Mouse (Mus musculus) hindbrain, postnatal 0 days (tissue): ENCODE results near the gene Zfp978. TPM values are rescaled to one million over a fixed set of nuclear protein-coding genes. Genes with fewer than 3 reads are reported as not detected.
"Not testable (repeated sequence)": the region's sequence is repeated elsewhere in the genome, so short reads cannot be mapped to it uniquely, and the experiment has no call there.

ENCODE experiments used
- ATAC-seq: fragments of 200-750 bp; cut with Nextera tagmentation; 2 replicates; pipeline ENCODE4 v1.8.0; 2017; ENCODE audit warnings: mild to moderate bottlenecking, moderate TSS enrichment, moderate library complexity
- DNase-seq: peaks from one replicate; pipeline ENCODE4 v3.0.0-alpha.2; 2015; ENCODE audit warnings: low spot score
- H3K27ac ChIP-seq: fragments of 300-500 bp; sonication (generic); 2 replicates; pipeline ENCODE4 v1.5.1; 2014; ENCODE audit warnings: mild to moderate bottlenecking
- H3K27me3 ChIP-seq: fragments of 300-500 bp; sonication (generic); 2 replicates; pipeline ENCODE4 v1.6.1; 2014; ENCODE audit warnings: low read length, mixed read lengths; ENCODE audit not compliant: insufficient read depth
- H3K36me3 ChIP-seq: fragments of 300-500 bp; sonication (generic); 2 replicates; pipeline ENCODE4 v1.6.1; 2014; ENCODE audit warnings: low read length, mixed read lengths; ENCODE audit not compliant: insufficient read depth
- H3K4me1 ChIP-seq: fragments of 300-500 bp; sonication (generic); 2 replicates; pipeline ENCODE4 v1.6.1; 2014; ENCODE audit warnings: antibody characterized with exemption, low read length, mixed read lengths; ENCODE audit not compliant: insufficient read depth
- H3K4me2 ChIP-seq: fragments of 300-500 bp; sonication (generic); 2 replicates; pipeline ENCODE4 v1.6.1; 2014; ENCODE audit warnings: low read depth, mild to moderate bottlenecking, low read length, moderate library complexity, mixed read lengths
- H3K4me3 ChIP-seq: fragments of 300-500 bp; sonication (generic); 2 replicates; pipeline ENCODE4 v1.5.1; 2014; ENCODE audit warnings: low read length
- H3K9ac ChIP-seq: fragments of 300-500 bp; sonication (generic); replicated peaks from 2 replicates; pipeline ENCODE4 v1.6.1; 2014; ENCODE audit warnings: mild to moderate bottlenecking, low read length, moderate library complexity, mixed read lengths
- H3K9me3 ChIP-seq: fragments of 300-500 bp; sonication (generic); 2 replicates; pipeline ENCODE4 v1.6.1; 2016; ENCODE audit warnings: low read length, mixed read lengths
- WGBS: fragments of 180-500 bp; shearing (Covaris S2); extraction: QIAGEN DNeasy Blood & Tissue Kit; methylation state at CpG from one replicate; pipeline ENCODE4 v1.1.7; 2014; 5-methylcytosine and 5-hydroxymethylcytosine counted together
- polyA plus RNA-seq: library from polyadenylated mRNA; unstranded; fragments of >200 nt; fragmentation: Nextera tagmentation; extraction: Ambion mirVana; gene quantifications from 2 replicates; pipeline ENCODE4 v1.2.1, GENCODE M21; 2015
- total RNA-seq: library from RNA; depleted of rRNA; stranded (reverse); fragments of >200 nt; gene quantifications from 2 replicates; pipeline ENCODE4 v1.2.3, GENCODE M21; 2014

Zfp978 gene
- total and polyA plus RNA-seq, 2 experiments from 2014 or later: 0.26 TPM; not detected in 1

DNA sequence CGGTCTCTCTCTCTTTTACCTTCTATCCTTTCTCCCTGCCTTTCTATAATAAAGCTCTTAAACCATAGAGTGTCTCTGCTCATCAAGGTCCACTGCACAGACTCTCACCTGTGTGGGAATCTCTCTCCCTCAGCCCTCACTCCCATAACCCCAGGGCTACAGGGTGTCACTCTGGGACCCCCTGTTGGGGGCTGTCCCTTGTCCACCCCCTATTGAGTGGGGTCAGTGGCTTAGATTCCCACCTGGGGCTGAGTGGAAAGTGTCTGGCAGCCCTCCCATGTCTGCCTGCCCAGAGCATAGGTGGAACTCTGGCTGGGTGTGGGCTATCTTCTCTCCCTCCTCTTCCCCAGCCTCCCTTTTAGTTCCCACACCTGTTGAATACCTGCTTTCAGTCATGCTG lies 37.6 kb downstream of the Zfp978 start:
- H3K27ac ChIP-seq, ATAC-seq, H3K4me3 ChIP-seq, H3K9ac ChIP-seq, H3K36me3 ChIP-seq, H3K4me1 ChIP-seq, H3K4me2 ChIP-seq, DNase-seq, H3K27me3 ChIP-seq: not testable (repeated sequence)
- WGBS: 87% methylated on average over 1 of the region's 1 CpGs
- peaks cover 43% of the 10 kb centered on the region for H3K9me3 ChIP-seq

- not testable (repeated sequence) for H3K27me3 ChIP-seq, DNase-seq, H3K4me2 ChIP-seq, H3K27ac ChIP-seq, H3K9ac ChIP-seq, H3K4me3 ChIP-seq, H3K36me3 ChIP-seq, ATAC-seq, H3K4me1 ChIP-seq
- peaks cover 51% of the 10 kb centered on the region for H3K9me3 ChIP-seq
- WGBS: 72% methylated on average over 3 of the region's 3 CpGs
Observed at GRCm38 (mm10) chr4:147399505-147399904, 38.4 kb downstream of the Zfp978 start.

DNA sequence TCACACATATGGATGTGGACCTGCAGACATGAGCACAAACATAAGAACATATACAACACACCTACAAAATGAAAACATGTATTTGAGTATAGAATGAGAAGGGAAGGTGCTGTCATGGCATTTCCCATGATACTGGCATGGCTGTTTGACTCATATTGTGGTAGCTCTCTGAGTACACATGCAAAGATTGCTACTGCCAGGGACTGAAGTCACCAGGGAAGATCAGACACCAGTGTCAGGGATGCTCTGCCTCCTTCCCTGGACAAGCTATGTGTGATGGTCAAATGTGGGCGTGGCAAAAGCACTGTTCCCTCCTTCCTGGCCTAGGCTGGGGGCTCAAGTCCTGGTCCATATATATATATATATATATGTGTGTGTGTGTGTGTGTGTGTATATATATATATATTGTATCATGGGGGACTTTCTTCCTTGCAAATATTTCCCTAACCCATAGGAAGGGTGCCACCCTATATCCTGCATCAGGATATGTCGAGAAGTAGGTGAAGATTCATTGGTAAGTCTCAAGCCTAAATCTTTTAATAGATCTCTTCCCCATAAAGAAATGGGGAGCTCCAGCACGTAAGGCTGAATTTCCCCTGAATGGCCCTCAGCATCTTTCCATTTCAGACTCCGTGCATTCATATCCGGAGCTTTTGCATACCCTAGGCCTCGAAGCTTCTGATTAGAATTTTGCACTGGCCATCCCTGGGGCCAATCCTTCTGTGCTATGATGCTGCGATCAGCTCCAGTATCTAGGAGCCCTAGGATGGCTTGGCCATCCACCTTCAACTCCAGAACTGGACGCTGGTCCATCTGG lies 39.1 kb downstream of the Zfp978 start:
- H3K36me3 ChIP-seq, H3K4me2 ChIP-seq, DNase-seq, H3K27me3 ChIP-seq, H3K4me1 ChIP-seq, H3K27ac ChIP-seq, H3K4me3 ChIP-seq, H3K9ac ChIP-seq: not testable (repeated sequence)
- 89% methylated on average over 8 of the region's 8 CpGs for WGBS
- peak; percentile 43; the same call in 1 of the 2 replicates for ATAC-seq
- peaks cover 52% of the 10 kb centered on the region for H3K9me3 ChIP-seq

DNA sequence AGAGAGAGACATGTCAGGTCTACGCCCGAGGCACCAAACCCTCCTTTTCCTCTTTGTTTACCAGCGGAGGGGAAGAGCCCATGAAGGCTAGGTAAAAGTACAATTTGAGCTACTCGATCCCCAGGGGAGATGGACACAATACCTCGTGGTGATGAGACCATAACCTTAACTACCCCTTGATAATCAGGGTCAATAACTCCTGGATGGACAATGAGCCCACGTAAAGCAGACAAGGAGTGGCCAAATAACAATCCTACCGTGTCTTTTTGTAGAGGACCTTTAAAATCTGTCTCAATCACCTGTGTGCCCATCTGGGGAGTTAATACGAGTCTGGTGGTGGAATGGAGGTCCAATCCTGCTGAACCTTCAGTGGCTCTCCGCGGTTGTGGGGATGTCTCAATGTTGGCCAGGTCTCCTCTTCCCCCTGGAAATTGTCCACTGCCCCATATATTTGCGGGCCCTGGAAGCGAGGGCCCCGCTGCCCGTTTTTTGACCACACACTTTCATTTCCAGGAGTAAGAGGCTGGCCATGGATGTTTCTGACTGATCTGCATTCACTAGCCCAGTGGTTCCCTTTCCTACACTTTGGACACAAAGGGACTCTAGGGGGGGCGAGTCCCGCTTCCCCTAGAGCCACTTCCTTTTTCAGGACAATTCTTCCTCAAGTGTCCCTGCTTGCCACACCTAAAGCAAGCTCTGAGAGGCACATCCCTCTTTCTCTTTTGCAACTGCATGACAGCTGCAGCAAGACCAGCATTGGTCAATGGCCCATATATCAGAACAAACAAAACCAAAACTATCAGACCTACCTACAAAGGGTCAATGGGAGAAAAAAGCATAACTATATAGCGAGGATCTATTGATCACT lies 40.0 kb downstream of the Zfp978 start:
- H3K9ac ChIP-seq, DNase-seq, H3K4me3 ChIP-seq, H3K4me1 ChIP-seq, H3K27ac ChIP-seq, H3K27me3 ChIP-seq, ATAC-seq, H3K36me3 ChIP-seq, H3K4me2 ChIP-seq: not testable (repeated sequence)
- peaks cover 52% of the 10 kb centered on the region for H3K9me3 ChIP-seq
- WGBS: 79% methylated on average over 15 of the region's 17 CpGs

DNA sequence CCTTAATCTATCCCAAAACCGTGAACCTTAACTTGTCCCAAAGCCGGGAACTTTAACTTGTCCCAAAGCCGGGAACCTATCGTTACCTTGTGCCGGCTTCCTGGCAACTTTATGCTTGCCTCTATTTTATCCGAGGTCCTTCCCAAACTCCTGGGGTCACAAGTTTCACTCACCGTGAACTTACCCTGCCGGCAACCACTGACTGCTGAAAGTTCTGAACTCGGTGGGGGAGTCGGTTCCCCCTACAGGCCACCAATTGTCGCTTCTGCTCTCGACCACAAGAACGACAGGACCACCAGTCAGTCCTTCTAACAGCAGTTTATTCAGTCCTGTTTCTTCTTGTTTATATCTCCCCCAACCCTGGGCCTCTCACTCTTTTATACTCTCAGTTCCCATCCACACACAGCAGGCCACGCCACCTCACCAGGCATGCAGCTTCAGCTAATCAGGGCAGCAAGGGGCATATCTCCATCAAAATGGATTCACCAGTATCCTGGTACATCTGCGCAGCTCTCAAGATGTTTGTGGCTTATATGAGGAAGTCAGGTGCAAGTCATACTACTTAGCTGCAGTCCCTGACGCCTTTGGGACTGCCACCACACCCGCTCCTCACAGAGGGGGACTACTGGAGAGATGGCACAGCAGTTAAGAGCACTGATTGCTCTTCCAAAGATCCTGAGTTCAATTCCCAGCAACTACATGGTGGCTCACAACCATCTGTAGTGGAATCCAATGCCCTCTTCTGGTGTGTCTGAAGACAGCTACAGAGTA lies 40.8 kb downstream of the Zfp978 start:
- H3K9me3 ChIP-seq: peaks cover 52% of the 10 kb centered on the region
- not testable (repeated sequence) for ATAC-seq, H3K4me2 ChIP-seq, H3K27me3 ChIP-seq, H3K36me3 ChIP-seq, H3K4me3 ChIP-seq, H3K4me1 ChIP-seq, H3K27ac ChIP-seq, DNase-seq, H3K9ac ChIP-seq
- WGBS: 81% methylated on average over 17 of the region's 17 CpGs

DNA sequence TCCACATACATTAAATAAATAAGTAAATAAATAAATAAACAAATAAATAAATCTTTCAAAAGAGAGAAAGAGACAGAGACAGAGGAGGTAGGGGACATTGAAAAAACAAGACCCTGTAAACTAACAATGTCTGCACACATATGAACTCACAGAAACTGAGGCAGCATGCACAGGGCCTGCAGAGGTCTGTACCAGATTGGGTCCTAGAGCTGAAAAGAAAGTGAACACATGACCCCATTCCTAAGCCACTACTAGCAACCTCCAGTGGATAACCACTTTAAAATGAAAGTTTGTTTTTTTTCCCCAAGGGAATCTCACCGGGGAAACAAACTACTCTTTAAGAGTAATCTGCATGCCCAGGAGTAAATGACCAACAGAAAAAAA lies 41.4 kb downstream of the Zfp978 start:
- 31% methylated on average over 1 of the region's 1 CpGs for WGBS
- not testable (repeated sequence) for H3K27me3 ChIP-seq, H3K4me1 ChIP-seq, DNase-seq, H3K4me2 ChIP-seq, H3K4me3 ChIP-seq, H3K27ac ChIP-seq, H3K36me3 ChIP-seq, H3K9ac ChIP-seq, ATAC-seq
- peaks cover 48% of the 10 kb centered on the region for H3K9me3 ChIP-seq

DNA sequence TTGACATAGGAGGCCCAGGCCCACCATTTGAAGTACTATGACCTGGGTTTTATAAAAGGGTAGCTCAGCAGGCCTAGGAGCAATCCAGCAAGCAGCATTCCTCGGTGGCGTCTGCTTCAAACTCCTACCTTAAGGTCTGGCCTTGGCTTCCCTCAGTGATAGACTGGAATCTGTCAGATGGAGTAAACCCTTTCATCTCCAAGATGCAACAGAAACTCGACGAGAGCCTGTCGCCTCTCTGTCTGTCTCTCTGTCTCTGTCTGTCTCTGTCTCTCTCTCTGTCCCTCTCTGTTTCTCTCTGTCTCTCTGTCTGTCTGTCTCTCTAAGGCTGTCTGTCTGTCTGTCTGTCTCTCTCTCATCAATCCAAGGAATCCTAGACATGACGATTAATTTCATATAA lies 42.4 kb downstream of the Zfp978 start:
- H3K27me3 ChIP-seq, DNase-seq, ATAC-seq, H3K27ac ChIP-seq, H3K4me3 ChIP-seq, H3K4me2 ChIP-seq, H3K36me3 ChIP-seq, H3K4me1 ChIP-seq, H3K9ac ChIP-seq: not testable (repeated sequence)
- 89% methylated on average over 6 of the region's 6 CpGs for WGBS
- peaks cover 45% of the 10 kb centered on the region for H3K9me3 ChIP-seq

- H3K9ac ChIP-seq, H3K4me2 ChIP-seq, H3K4me1 ChIP-seq, H3K4me3 ChIP-seq, H3K27me3 ChIP-seq, H3K36me3 ChIP-seq, H3K27ac ChIP-seq, DNase-seq: not testable (repeated sequence)
- 0 out of 2 replicates have a peak, but pooled peaks have one; percentile 7 for ATAC-seq
- 78% methylated on average over 5 of the region's 6 CpGs for WGBS
- H3K9me3 ChIP-seq: peaks cover 48% of the 10 kb centered on the region
Observed at GRCm38 (mm10) chr4:147403931-147404913, 43.1 kb downstream of the Zfp978 start.
